25 mouse cellular contexts compared by ENCODE assay signal in genomic region chr2:181201606-181202005, GRCm38 (mm10). TPM values are rescaled to one million over a fixed set of nuclear protein-coding genes. Genes with fewer than 3 reads are reported as not detected.
"Had no signal": no experiment of that assay in that cellular context is flagged by ENCODE, and none has a peak within 500 bp of the region (broad histone marks: within the 10 kb centered on the region; RNA-seq: fewer than 3 reads in every experiment).

No protein-coding gene starts in this region.

- H3K9me3 ChIP-seq: kidney, embryonic 15.5 days; liver, embryonic 13.5 days; lung, embryonic 15.5 days; midbrain, embryonic 12.5 days; midbrain, embryonic 15.5 days; neural tube, embryonic 12.5 days; neural tube, embryonic 15.5 days had no signal

- H3K4me3 ChIP-seq: kidney, embryonic 15.5 days; left cerebral cortex, adult 2 months; liver, embryonic 13.5 days; lung, embryonic 15.5 days; midbrain, embryonic 12.5 days; midbrain, embryonic 15.5 days; neural tube, embryonic 12.5 days; neural tube, embryonic 15.5 days had no signal

- H3K27me3 ChIP-seq: kidney, embryonic 15.5 days; lung, embryonic 15.5 days; midbrain, embryonic 12.5 days; midbrain, embryonic 15.5 days; neural tube, embryonic 12.5 days; neural tube, embryonic 15.5 days had no signal

- ATAC-seq: hindbrain, postnatal 0 days; inflammation-experienced regulatory T-cells, adult 6 months; midbrain, embryonic 15.5 days had no signal

- H3K27ac ChIP-seq: hindbrain, postnatal 0 days; kidney, embryonic 15.5 days; left cerebral cortex, adult 2 months; liver, embryonic 13.5 days; lung, embryonic 15.5 days; midbrain, embryonic 12.5 days; midbrain, embryonic 15.5 days; neural tube, embryonic 12.5 days; neural tube, embryonic 15.5 days had no signal

- H3K4me1 ChIP-seq: kidney, embryonic 15.5 days; lung, embryonic 15.5 days; midbrain, embryonic 12.5 days; midbrain, embryonic 15.5 days; neural tube, embryonic 12.5 days; neural tube, embryonic 15.5 days had no signal

- H3K9ac ChIP-seq: kidney, embryonic 15.5 days; liver, embryonic 13.5 days; lung, embryonic 15.5 days; midbrain, embryonic 12.5 days; midbrain, embryonic 15.5 days; neural tube, embryonic 12.5 days; neural tube, embryonic 15.5 days had no signal

- H3K36me3 ChIP-seq: kidney, embryonic 15.5 days; liver, embryonic 13.5 days; lung, embryonic 15.5 days; midbrain, embryonic 12.5 days; midbrain, embryonic 15.5 days; neural tube, embryonic 12.5 days; neural tube, embryonic 15.5 days had no signal

- DNase-seq: kidney, adult 11 months; kidney, adult 8-10 months; kidney, postnatal 10 days; kidney, postnatal 36 days; layer of hippocampus, postnatal 36 days; liver, embryonic 13.5 days; retina, postnatal 1 day; thymus, postnatal 25 days had no signal

- H3K4me2 ChIP-seq: kidney, embryonic 15.5 days; liver, embryonic 13.5 days; lung, embryonic 15.5 days; midbrain, embryonic 12.5 days; midbrain, embryonic 15.5 days; neural tube, embryonic 12.5 days; neural tube, embryonic 15.5 days had no signal

RNA-seq across cellular contexts. Expression of gene Ptk6, which starts 1.0 kb away (rescaled TPM):
- total RNA-seq: hindbrain, postnatal 0 days; layer of hippocampus, adult 8-10 months; layer of hippocampus, postnatal 10 days; left cerebral cortex, postnatal 10 days; left cerebral cortex, postnatal 36 days; megakaryocyte progenitor cell, adult 5-6 weeks; megakaryocyte-erythroid progenitor cell, adult 5-6 weeks had no signal
- polyA plus RNA-seq: hindbrain, postnatal 0 days; kidney, embryonic 15.5 days; midbrain, embryonic 12.5 days; midbrain, embryonic 15.5 days; neural tube, embryonic 12.5 days; neural tube, embryonic 15.5 days; stomach, embryonic 14.5 days had no signal

RNA-seq across cellular contexts. Expression of gene Srms, which starts 11.4 kb away (rescaled TPM):
- total RNA-seq: megakaryocyte progenitor cell, adult 5-6 weeks; megakaryocyte-erythroid progenitor cell, adult 5-6 weeks had no signal
- polyA plus RNA-seq: stomach, embryonic 14.5 days had no signal

RNA-seq across cellular contexts. Expression of gene Fndc11, which starts 18.2 kb away (rescaled TPM):
- total RNA-seq: layer of hippocampus, adult 8-10 months; layer of hippocampus, postnatal 10 days; layer of hippocampus, postnatal 36 days; left cerebral cortex, adult 2 months; left cerebral cortex, postnatal 10 days; left cerebral cortex, postnatal 36 days; liver, adult 2 months; megakaryocyte progenitor cell, adult 5-6 weeks; megakaryocyte-erythroid progenitor cell, adult 5-6 weeks had no signal
- polyA plus RNA-seq: liver, embryonic 13.5 days; neural tube, embryonic 12.5 days had no signal
